Mouse (Mus musculus) lung, postnatal 0 days (tissue): ENCODE measurements around the gene Wdfy2.

Experiments used
- CTCF ChIP-seq: IDR thresholded peaks from 2 replicates; pipeline ENCODE4 v1.5.1; 2016; ENCODE audit warnings: antibody characterized with exemption, mild to moderate bottlenecking
- EP300 ChIP-seq: IDR thresholded peaks from 2 replicates; pipeline ENCODE4 v1.6.1; 2016; ENCODE audit warnings: antibody characterized with exemption, mild to moderate bottlenecking, control low read depth

- no peak for TF ChIP-seq CTCF
- no peak for TF ChIP-seq EP300
These were observed 7.7 kb downstream of the Wdfy2 start for GRCm38 (mm10) chr14:62845011-62845840.
